Mouse (Mus musculus): ENCODE results near the gene Zcchc17. TPM values are rescaled to one million over a fixed set of nuclear protein-coding genes. Genes with fewer than 3 reads are reported as not detected.

Gene Zcchc17
- 7.9 and 17.1 TPM in 2 replicates for polyA plus RNA-seq (2012; rRNA removed)

DNA sequence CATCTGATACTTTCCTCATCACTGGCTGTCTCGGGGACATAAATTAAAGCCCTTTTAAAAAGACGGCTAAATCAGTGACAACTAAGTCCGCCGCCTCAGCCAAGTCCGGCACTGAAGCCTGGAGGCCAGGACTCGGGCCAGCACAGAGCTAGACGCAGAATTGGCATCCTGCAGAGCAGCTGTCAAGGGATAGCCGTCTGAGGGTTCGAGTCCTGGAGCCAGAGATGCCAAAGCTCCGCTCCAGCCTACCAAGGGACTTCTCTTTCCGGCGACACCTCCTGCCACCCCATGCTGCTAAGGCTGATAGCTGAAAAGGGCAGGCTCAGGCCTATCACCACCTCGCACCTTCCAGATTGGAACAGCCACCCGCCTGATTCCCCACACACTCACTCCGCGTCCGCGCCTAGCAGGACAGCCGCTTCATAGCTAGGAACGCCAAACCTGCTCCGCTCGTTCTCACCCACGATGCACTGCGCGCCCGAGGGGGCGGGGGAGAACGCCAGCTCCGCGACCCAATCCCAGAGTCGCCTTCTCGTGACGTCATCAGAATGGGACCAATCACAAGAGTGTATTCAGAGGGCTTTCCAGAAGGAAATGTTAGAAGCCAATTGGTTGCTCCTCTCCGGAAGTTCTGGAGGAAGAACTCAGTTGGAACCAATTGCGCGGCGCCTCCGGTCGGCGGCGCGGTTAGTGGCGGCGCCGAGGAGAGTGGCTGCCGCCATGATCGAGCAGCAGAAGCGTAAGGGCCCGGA is at the start of gene Zcchc17, which contains the start of gene Snrnp40:
TSS of gene Zcchc17 (minus strand) at position 458 of the 752 bp plus-strand sequence.
TSS of gene Snrnp40 (plus strand) at position 647 of the 752 bp plus-strand sequence.
- H3K36me3 ChIP-seq (ENCODE audit: control insufficient read depth, insufficient read depth, low read length) = peaks cover 11% of the 10 kb centered on the region
- TF ChIP-seq CTCF (IDR thresholded peaks at IDR 0.05; ENCODE audit: extremely low read depth, insufficient read length, insufficient replicate concordance, low read depth, low read length) (no peak), POLR2A (IDR thresholded peaks at IDR 0.05; ENCODE audit: low read depth, low read length) (peak; percentile 63)
- WGBS = under 1% methylated on average over 49 of the region's 49 CpGs
- no peaks in the 10 kb centered on the region for H3K27me3 ChIP-seq (ENCODE audit: control insufficient read depth, insufficient read depth, low read length)
- peak within 1 kb of the TSS; percentile 87 for H3K4me3 ChIP-seq (ENCODE audit: low read depth, low read length)
- peak within 1 kb of the TSS; percentile 44 for H3K27ac ChIP-seq (ENCODE audit: insufficient read depth, low read depth, low read length)
- peaks cover 3% of the 10 kb centered on the region; the same call in 1 of the 2 replicates for H3K4me1 ChIP-seq (ENCODE audit: control insufficient read depth, insufficient read depth, insufficient read length, low read length)

DNA sequence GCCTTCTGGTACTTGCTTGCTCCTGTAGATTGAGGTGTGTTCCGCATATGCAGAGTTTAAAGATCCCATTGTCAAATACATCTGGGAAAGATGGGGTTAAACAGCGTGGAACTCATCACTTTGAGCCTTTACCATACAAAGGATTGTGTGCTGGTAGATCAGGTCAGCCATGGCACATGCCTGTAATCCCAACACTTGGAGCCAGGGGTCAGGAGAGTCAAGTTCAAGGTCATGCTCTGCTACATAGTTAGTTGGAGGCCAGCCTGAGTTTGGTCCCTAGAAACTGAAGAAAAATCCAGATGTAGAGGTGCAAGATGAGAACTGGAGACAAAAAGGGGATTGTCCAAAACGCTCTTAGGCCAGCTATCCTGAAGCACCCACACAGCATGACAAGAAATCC is 31.5 kb upstream of the Zcchc17 start:
- no peak overlapping the region for H3K27ac ChIP-seq (ENCODE audit: insufficient read depth, low read depth, low read length)
- H3K27me3 ChIP-seq (ENCODE audit: control insufficient read depth, insufficient read depth, low read length) = no peaks in the 10 kb centered on the region
- WGBS = 85% methylated on average over 3 of the region's 3 CpGs
- TF ChIP-seq POLR2A (IDR thresholded peaks at IDR 0.05; ENCODE audit: low read depth, low read length) (no peak), CTCF (IDR thresholded peaks at IDR 0.05; ENCODE audit: extremely low read depth, insufficient read length, insufficient replicate concordance, low read depth, low read length) (no peak)
- peaks cover 8% of the 10 kb centered on the region for H3K4me1 ChIP-seq (ENCODE audit: control insufficient read depth, insufficient read depth, insufficient read length, low read length)
- H3K4me3 ChIP-seq (ENCODE audit: low read depth, low read length) = no peak overlapping the region
- peaks cover 20% of the 10 kb centered on the region for H3K36me3 ChIP-seq (ENCODE audit: control insufficient read depth, insufficient read depth, low read length)

DNA sequence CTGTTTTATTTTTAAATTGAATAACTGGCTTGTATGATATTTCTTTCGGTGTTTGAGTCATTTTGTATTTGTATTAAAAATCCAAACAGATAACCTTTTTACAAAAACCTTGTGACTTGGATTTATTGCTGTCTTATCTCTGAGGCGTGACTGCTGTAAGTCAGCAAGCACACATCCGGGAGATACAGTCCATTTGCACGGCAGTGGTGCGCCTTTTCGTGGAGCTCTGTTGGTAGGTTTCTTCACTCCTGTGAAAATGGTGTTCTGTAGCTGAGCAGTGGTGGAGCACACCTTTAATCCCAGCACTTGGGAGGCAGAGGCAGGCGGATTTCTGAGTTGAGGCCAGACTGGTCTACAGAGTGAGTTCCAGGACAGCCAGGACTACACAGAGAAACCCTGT is 30.2 kb upstream of the Zcchc17 start:
- no peak overlapping the region for H3K4me3 ChIP-seq (ENCODE audit: low read depth, low read length)
- peaks cover 8% of the 10 kb centered on the region for H3K4me1 ChIP-seq (ENCODE audit: control insufficient read depth, insufficient read depth, insufficient read length, low read length)
- H3K36me3 ChIP-seq (ENCODE audit: control insufficient read depth, insufficient read depth, low read length) = peaks cover 28% of the 10 kb centered on the region
- TF ChIP-seq POLR2A (IDR thresholded peaks at IDR 0.05; ENCODE audit: low read depth, low read length) (no peak), CTCF (IDR thresholded peaks at IDR 0.05; ENCODE audit: extremely low read depth, insufficient read length, insufficient replicate concordance, low read depth, low read length) (no peak)
- WGBS = 28% methylated on average over 7 of the region's 7 CpGs
- no peak overlapping the region for H3K27ac ChIP-seq (ENCODE audit: insufficient read depth, low read depth, low read length)
- H3K27me3 ChIP-seq (ENCODE audit: control insufficient read depth, insufficient read depth, low read length) = no peaks in the 10 kb centered on the region

DNA sequence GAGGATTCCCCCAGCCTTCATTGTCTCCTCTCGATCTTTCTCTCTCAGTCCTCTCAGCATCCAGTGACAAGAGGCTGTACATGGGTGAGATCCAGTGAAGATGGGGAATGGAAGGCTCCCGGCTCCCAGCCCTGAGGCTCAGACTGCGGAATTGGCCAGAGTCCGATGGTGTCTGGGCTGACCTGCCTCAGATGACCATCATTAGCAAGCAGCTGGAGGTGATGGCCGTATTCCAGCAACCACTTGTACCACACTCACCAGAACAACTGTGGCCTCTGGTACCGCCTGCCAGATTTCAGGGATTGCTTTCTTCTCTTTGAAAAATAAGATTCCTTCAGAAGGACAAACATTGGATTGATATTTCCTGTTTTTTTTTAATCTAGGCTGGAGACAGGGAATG is 29.8 kb upstream of the Zcchc17 start:
- 66% methylated on average over 6 of the region's 6 CpGs for WGBS
- H3K4me1 ChIP-seq (ENCODE audit: control insufficient read depth, insufficient read depth, insufficient read length, low read length) = peaks cover 8% of the 10 kb centered on the region
- H3K27me3 ChIP-seq (ENCODE audit: control insufficient read depth, insufficient read depth, low read length) = no peaks in the 10 kb centered on the region
- H3K4me3 ChIP-seq (ENCODE audit: low read depth, low read length) = no peak overlapping the region
- H3K27ac ChIP-seq (ENCODE audit: insufficient read depth, low read depth, low read length) = no peak overlapping the region
- H3K36me3 ChIP-seq (ENCODE audit: control insufficient read depth, insufficient read depth, low read length) = peaks cover 33% of the 10 kb centered on the region
- no peak for TF ChIP-seq POLR2A (IDR thresholded peaks at IDR 0.05; ENCODE audit: low read depth, low read length)
- no peak for TF ChIP-seq CTCF (IDR thresholded peaks at IDR 0.05; ENCODE audit: extremely low read depth, insufficient read length, insufficient replicate concordance, low read depth, low read length)

DNA sequence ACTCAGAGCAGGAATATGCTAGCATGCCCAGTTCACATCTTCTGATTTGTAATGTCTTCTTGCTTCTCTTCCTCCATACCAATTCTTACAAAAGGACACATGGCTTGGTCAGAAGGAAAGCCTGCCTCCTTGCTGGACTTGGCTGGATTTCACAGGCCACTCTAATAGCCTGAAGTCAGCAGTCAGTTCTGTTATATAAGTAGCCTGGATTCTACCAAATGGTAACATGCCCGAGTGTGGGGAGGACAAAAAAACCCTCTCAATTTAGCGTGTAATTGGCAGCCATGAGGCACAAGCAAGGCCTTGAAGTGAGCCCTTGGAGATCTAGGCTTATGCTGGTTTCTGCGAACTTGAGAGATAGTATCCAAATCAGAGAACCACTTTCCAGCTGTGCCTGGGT is 27.5 kb upstream of the Zcchc17 start:
- Histone ChIP-seq H3K4me1 (ENCODE audit: control insufficient read depth, insufficient read depth, insufficient read length, low read length) (peaks cover 8% of the 10 kb centered on the region), H3K4me3 (ENCODE audit: low read depth, low read length) (no peak overlapping the region), H3K36me3 (ENCODE audit: control insufficient read depth, insufficient read depth, low read length) (peaks cover 47% of the 10 kb centered on the region), H3K27ac (ENCODE audit: insufficient read depth, low read depth, low read length) (no peak overlapping the region), H3K27me3 (ENCODE audit: control insufficient read depth, insufficient read depth, low read length) (no peaks in the 10 kb centered on the region)
- WGBS = 81% methylated on average over 3 of the region's 3 CpGs
- TF ChIP-seq CTCF (IDR thresholded peaks at IDR 0.05; ENCODE audit: extremely low read depth, insufficient read length, insufficient replicate concordance, low read depth, low read length) = no peak
- no peak for TF ChIP-seq POLR2A (IDR thresholded peaks at IDR 0.05; ENCODE audit: low read depth, low read length)

DNA sequence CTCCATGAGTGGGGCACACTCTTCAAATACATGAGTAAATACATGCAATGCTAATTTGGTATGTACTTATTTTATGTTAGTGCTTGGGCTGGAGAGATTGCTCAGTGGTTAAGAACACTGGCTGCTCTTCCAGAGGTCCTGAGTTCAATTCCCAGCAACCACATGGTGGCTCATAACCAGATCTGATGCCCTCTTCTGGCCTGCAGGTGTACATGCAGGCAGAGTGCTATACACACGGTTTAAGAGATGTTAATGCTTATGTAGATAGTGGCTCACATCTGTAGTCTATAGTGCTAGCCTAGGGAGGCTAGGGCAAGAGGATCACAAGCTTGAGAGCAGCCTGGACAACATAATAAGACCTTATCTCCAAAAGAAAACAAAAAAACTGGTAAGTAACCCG is 20.7 kb upstream of the Zcchc17 start:
- TF ChIP-seq CTCF (IDR thresholded peaks at IDR 0.05; ENCODE audit: extremely low read depth, insufficient read length, insufficient replicate concordance, low read depth, low read length) (no peak), POLR2A (IDR thresholded peaks at IDR 0.05; ENCODE audit: low read depth, low read length) (no peak)
- 86% methylated on average over 2 of the region's 2 CpGs for WGBS
- H3K36me3 ChIP-seq (ENCODE audit: control insufficient read depth, insufficient read depth, low read length) = peaks cover 52% of the 10 kb centered on the region

DNA sequence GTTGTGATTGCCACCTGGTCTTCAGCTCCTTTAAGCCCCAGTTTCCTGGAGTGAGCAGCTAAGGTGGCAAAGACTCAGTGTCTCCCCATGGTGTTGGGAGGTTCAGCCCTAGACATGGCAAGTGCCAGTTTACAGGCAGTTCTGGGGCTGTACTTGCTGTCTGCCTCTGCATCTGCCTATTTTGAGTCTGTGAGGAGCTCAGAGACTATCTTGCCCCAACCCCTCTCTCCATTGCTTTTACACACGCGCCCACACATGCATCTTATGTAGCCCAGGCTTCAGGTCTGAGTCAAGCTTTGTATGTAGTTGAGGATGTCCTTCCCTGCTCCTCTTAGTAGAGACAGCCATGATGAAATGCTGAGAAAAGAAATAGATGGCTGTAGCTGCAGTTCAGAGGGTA is 19.4 kb upstream of the Zcchc17 start:
- no peak for TF ChIP-seq CTCF (IDR thresholded peaks at IDR 0.05; ENCODE audit: extremely low read depth, insufficient read length, insufficient replicate concordance, low read depth, low read length)
- TF ChIP-seq POLR2A (IDR thresholded peaks at IDR 0.05; ENCODE audit: low read depth, low read length) = no peak
- Histone ChIP-seq H3K4me3 (ENCODE audit: low read depth, low read length) (no peak overlapping the region), H3K27ac (ENCODE audit: insufficient read depth, low read depth, low read length) (no peak overlapping the region), H3K27me3 (ENCODE audit: control insufficient read depth, insufficient read depth, low read length) (no peaks in the 10 kb centered on the region), H3K4me1 (ENCODE audit: control insufficient read depth, insufficient read depth, insufficient read length, low read length) (no peaks in the 10 kb centered on the region), H3K36me3 (ENCODE audit: control insufficient read depth, insufficient read depth, low read length) (peaks cover 45% of the 10 kb centered on the region)
- WGBS = 99% methylated on average over 2 of the region's 2 CpGs

More for the DNA sequence above, 20.7 kb upstream of the Zcchc17 start:
- no peak overlapping the region for H3K27ac ChIP-seq (ENCODE audit: insufficient read depth, low read depth, low read length)
- no peak overlapping the region for H3K4me3 ChIP-seq (ENCODE audit: low read depth, low read length)
- no peaks in the 10 kb centered on the region for H3K4me1 ChIP-seq (ENCODE audit: control insufficient read depth, insufficient read depth, insufficient read length, low read length)
- H3K27me3 ChIP-seq (ENCODE audit: control insufficient read depth, insufficient read depth, low read length) = no peaks in the 10 kb centered on the region

All from small intestine, adult 2 months (tissue).